Mouse (Mus musculus) forebrain, postnatal 0 days (tissue): ENCODE data around the gene Syne1. TPM values are rescaled to one million over a fixed set of nuclear protein-coding genes. Genes with fewer than 3 reads are reported as not detected.

Experiments used
- ATAC-seq: fragments of 200-750 bp; cut with Nextera tagmentation; 2 replicates; pipeline ENCODE4 v1.8.0; 2017; ENCODE audit warnings: mild to moderate bottlenecking, moderate library complexity
- DNase-seq: peaks from one replicate; pipeline ENCODE4 v3.0.0-alpha.2; 2015
- H3K27ac ChIP-seq: fragments of 300-500 bp; sonication (generic); 2 replicates; pipeline ENCODE4 v1.5.1; 2014; ENCODE audit warnings: low read depth, mild to moderate bottlenecking, antibody characterized with exemption, low read length, moderate library complexity, mixed read lengths
- H3K27me3 ChIP-seq: fragments of 300-500 bp; sonication (generic); 2 replicates; pipeline ENCODE4 v1.6.1; 2014; ENCODE audit warnings: mild to moderate bottlenecking, low read length, mixed read lengths; ENCODE audit not compliant: insufficient read depth
- H3K36me3 ChIP-seq: fragments of 300-500 bp; sonication (generic); 2 replicates; pipeline ENCODE4 v1.6.1; 2014; ENCODE audit warnings: mild to moderate bottlenecking, moderate library complexity; ENCODE audit not compliant: insufficient read depth
- H3K4me1 ChIP-seq: fragments of 300-500 bp; sonication (generic); 2 replicates; pipeline ENCODE4 v1.6.1; 2014; ENCODE audit warnings: antibody characterized with exemption; ENCODE audit not compliant: insufficient read depth
- H3K4me2 ChIP-seq: fragments of 300-500 bp; sonication (generic); 2 replicates; pipeline ENCODE4 v1.6.1; 2014; ENCODE audit warnings: low read depth, mild to moderate bottlenecking, moderate library complexity
- H3K4me3 ChIP-seq: fragments of 300-500 bp; sonication (generic); 2 replicates; pipeline ENCODE4 v1.5.1; 2014; ENCODE audit warnings: low read depth, low read length, mixed read lengths
- H3K9ac ChIP-seq: fragments of 300-500 bp; sonication (generic); 2 replicates; pipeline ENCODE4 v1.6.1; 2014; ENCODE audit warnings: mild to moderate bottlenecking
- H3K9me3 ChIP-seq: fragments of 300-500 bp; sonication (generic); 2 replicates; pipeline ENCODE4 v1.6.1; 2016; ENCODE audit warnings: low read length
- CTCF ChIP-seq: sonication (generic); IDR thresholded peaks from 2 replicates; pipeline ENCODE4 v1.5.1; 2016; ENCODE audit warnings: antibody characterized with exemption, control low read depth, low read depth
- WGBS: fragments of 180-500 bp; shearing (Covaris S2); extraction: QIAGEN DNeasy Blood & Tissue Kit; methylation state at CpG from one replicate; pipeline ENCODE4 v1.1.7; 2014; 5-methylcytosine and 5-hydroxymethylcytosine counted together
- polyA plus RNA-seq: library from polyadenylated mRNA; unstranded; fragments of >200 nt; fragmentation: Nextera tagmentation; extraction: Ambion mirVana; gene quantifications from 2 replicates; pipeline ENCODE4 v1.2.1, GENCODE M21; 2015
- total RNA-seq: library from RNA; depleted of rRNA; stranded (reverse); fragments of >200 nt; gene quantifications from 2 replicates; pipeline ENCODE4 v1.2.3, GENCODE M21; 2014

The Syne1 gene
- total and polyA plus RNA-seq, 2 experiments from 2014 or later: 11.2 to 60.5 TPM

GRCm38 (mm10) chr10:5522904-5523303 is 28.4 kb downstream of the Syne1 start:
- no peak overlapping the region for H3K4me2 ChIP-seq
- no peak overlapping the region for H3K4me3 ChIP-seq
- no peak overlapping the region for H3K27ac ChIP-seq
- no peaks in the 10 kb centered on the region for H3K27me3 ChIP-seq
- no peak overlapping the region for H3K9ac ChIP-seq
- no peak for DNase-seq
- no peaks in the 10 kb centered on the region for H3K36me3 ChIP-seq
- TF ChIP-seq CTCF: no peak
- H3K4me1 ChIP-seq: no peaks in the 10 kb centered on the region
- no peak for ATAC-seq
- WGBS: 90% methylated on average over 4 of the region's 4 CpGs
- no peaks in the 10 kb centered on the region for H3K9me3 ChIP-seq

GRCm38 (mm10) chr10:5522276-5522675 is 29.0 kb downstream of the Syne1 start:
- DNase-seq (no peak), ATAC-seq (no peak)
- Histone ChIP-seq H3K27ac (no peak overlapping the region), H3K27me3 (no peaks in the 10 kb centered on the region), H3K9ac (no peak overlapping the region), H3K4me2 (no peak overlapping the region), H3K4me1 (no peaks in the 10 kb centered on the region), H3K36me3 (no peaks in the 10 kb centered on the region), H3K4me3 (no peak overlapping the region), H3K9me3 (no peaks in the 10 kb centered on the region)
- no peak for TF ChIP-seq CTCF
- WGBS: 92% methylated on average over 3 of the region's 3 CpGs

- no peak overlapping the region for H3K9ac ChIP-seq
- TF ChIP-seq CTCF: no peak
- no peak overlapping the region for H3K4me2 ChIP-seq
- no peak overlapping the region for H3K27ac ChIP-seq
- peak; percentile 40; the same call in 1 of the 2 replicates for ATAC-seq
- no peak overlapping the region for H3K4me3 ChIP-seq
- WGBS: 59% methylated on average over 1 of the region's 1 CpGs
- no peaks in the 10 kb centered on the region for H3K27me3 ChIP-seq
- H3K4me1 ChIP-seq: no peaks in the 10 kb centered on the region
- DNase-seq: no peak
- H3K9me3 ChIP-seq: no peaks in the 10 kb centered on the region
- H3K36me3 ChIP-seq: no peaks in the 10 kb centered on the region
Observed at GRCm38 (mm10) chr10:5520695-5521094, 30.6 kb downstream of the Syne1 start.

- TF ChIP-seq CTCF: no peak
- WGBS: 17% methylated on average over 3 of the region's 3 CpGs
- Histone ChIP-seq H3K27me3 (no peaks in the 10 kb centered on the region), H3K9me3 (no peaks in the 10 kb centered on the region), H3K9ac (no peak overlapping the region), H3K36me3 (no peaks in the 10 kb centered on the region), H3K4me3 (no peak overlapping the region), H3K4me1 (no peaks in the 10 kb centered on the region), H3K27ac (no peak overlapping the region), H3K4me2 (no peak overlapping the region)
- ATAC-seq (0 out of 2 replicates have a peak, but pooled peaks have one; percentile 40), DNase-seq (no peak)
Observed at GRCm38 (mm10) chr10:5515330-5515729, 36.0 kb downstream of the Syne1 start.

- no peak overlapping the region for H3K27ac ChIP-seq
- no peak for DNase-seq
- H3K9me3 ChIP-seq: no peaks in the 10 kb centered on the region
- no peaks in the 10 kb centered on the region for H3K4me1 ChIP-seq
- no peak overlapping the region for H3K9ac ChIP-seq
- no peaks in the 10 kb centered on the region for H3K27me3 ChIP-seq
- no peak overlapping the region for H3K4me2 ChIP-seq
- WGBS: 90% methylated on average over 8 of the region's 8 CpGs
- no peak for ATAC-seq
- no peak overlapping the region for H3K4me3 ChIP-seq
- H3K36me3 ChIP-seq: no peaks in the 10 kb centered on the region
- no peak for TF ChIP-seq CTCF
Observed at GRCm38 (mm10) chr10:5514134-5514533, 37.1 kb downstream of the Syne1 start.

GRCm38 (mm10) chr10:5512285-5512684 is 39.0 kb downstream of the Syne1 start:
- Histone ChIP-seq H3K4me3 (no peak overlapping the region), H3K27ac (no peak overlapping the region), H3K9me3 (no peaks in the 10 kb centered on the region), H3K4me2 (no peak overlapping the region), H3K4me1 (0 out of 2 replicates have a peak, but pooled peaks cover 7% of the 10 kb centered on the region), H3K36me3 (no peaks in the 10 kb centered on the region), H3K9ac (no peak overlapping the region), H3K27me3 (no peaks in the 10 kb centered on the region)
- ATAC-seq (no peak), DNase-seq (no peak)
- peak; percentile 16; the same call in 1 of the 2 replicates for TF ChIP-seq CTCF

- Histone ChIP-seq H3K9me3 (no peaks in the 10 kb centered on the region), H3K9ac (no peak overlapping the region), H3K36me3 (no peaks in the 10 kb centered on the region), H3K27me3 (no peaks in the 10 kb centered on the region), H3K4me1 (0 out of 2 replicates have a peak, but pooled peaks cover 9% of the 10 kb centered on the region), H3K4me3 (no peak overlapping the region), H3K27ac (no peak overlapping the region), H3K4me2 (no peak overlapping the region)
- no peak for TF ChIP-seq CTCF
- ATAC-seq (no peak), DNase-seq (no peak)
- 79% methylated on average over 3 of the region's 3 CpGs for WGBS
Observed at GRCm38 (mm10) chr10:5511403-5511802, 39.9 kb downstream of the Syne1 start.
